Mouse (Mus musculus) megakaryocyte, embryonic 14.5 days (primary cell): ENCODE data around the gene Cks2. TPM values are rescaled to one million over a fixed set of nuclear protein-coding genes. Genes with fewer than 3 reads are reported as not detected.
"Not testable (repeated sequence)": the region's sequence is repeated elsewhere in the genome, so short reads cannot be mapped to it uniquely, and the experiment has no call there.

Experiments used
- H3K27me3 ChIP-seq: replicated peaks from 2 replicates; pipeline ENCODE3; 2012; ENCODE audit warnings: inconsistent platforms
- H3K36me3 ChIP-seq: replicated peaks from 2 replicates; pipeline ENCODE3; 2012; ENCODE audit warnings: low read length, inconsistent platforms, mixed read lengths
- H3K4me1 ChIP-seq: 2 replicates; pipeline ENCODE4 v1.6.1; 2012; ENCODE audit warnings: inconsistent platforms
- H3K4me3 ChIP-seq: replicated peaks from 2 replicates; pipeline ENCODE3; 2012; ENCODE audit warnings: moderate library complexity, mild to moderate bottlenecking, inconsistent platforms
- H3K9me3 ChIP-seq: 2 replicates; pipeline ENCODE4 v1.6.1; 2012; ENCODE audit warnings: inconsistent platforms
- FLI1 ChIP-seq: IDR thresholded peaks from 2 replicates; pipeline ENCODE4 v1.6.1; 2012; ENCODE audit warnings: low read length, inconsistent platforms, mixed read lengths
- GATA1 ChIP-seq: IDR thresholded peaks from 3 replicates; pipeline ENCODE4 v1.6.1; 2012; ENCODE audit warnings: mixed read lengths, low read length, inconsistent platforms, borderline replicate concordance
- polyA plus RNA-seq: library from polyadenylated mRNA; stranded (reverse); fragments of >175 nt; gene quantifications from 2 replicates; pipeline ENCODE4 v1.2.3, GENCODE M21; 2012; ENCODE audit warnings: low replicate concordance; ENCODE audit not compliant: insufficient read depth

Cks2 gene
- polyA plus RNA-seq, 1 experiment = 117 TPM

- peaks cover 42% of the 10 kb centered on the region for H3K4me1 ChIP-seq
- peaks cover 80% of the 10 kb centered on the region for H3K36me3 ChIP-seq
- TF ChIP-seq GATA1 (no peak), FLI1 (no peak)
- no peaks in the 10 kb centered on the region for H3K27me3 ChIP-seq
- H3K9me3 ChIP-seq = no peaks in the 10 kb centered on the region
- peak overlapping the region; percentile 47 for H3K4me3 ChIP-seq
Observed at GRCm38 (mm10) chr13:51653159-51653558, 8.1 kb downstream of the Cks2 start.

DNA sequence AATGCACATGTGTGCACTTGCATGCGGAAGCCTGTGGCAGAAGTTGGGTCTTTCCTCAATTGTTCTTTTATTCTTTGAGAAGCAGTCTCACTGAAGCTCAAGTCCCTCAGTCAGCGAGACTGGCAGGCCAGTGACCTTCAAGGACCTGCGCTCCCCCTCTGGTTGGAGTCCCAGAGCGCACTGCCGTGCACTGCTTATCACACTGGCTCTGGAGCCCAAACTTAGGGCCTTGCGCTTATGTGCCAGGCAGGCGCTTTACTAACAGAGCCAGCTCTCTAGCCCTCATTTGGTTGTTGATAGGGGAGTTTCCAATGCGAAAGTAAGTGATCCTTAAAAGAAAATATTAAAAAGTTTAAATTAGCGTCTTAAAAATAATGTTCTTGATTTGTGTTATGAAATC lies 8.9 kb downstream of the Cks2 start:
- no peak for TF ChIP-seq FLI1
- TF ChIP-seq GATA1 = no peak
- Histone ChIP-seq H3K27me3 (no peaks in the 10 kb centered on the region), H3K4me3 (no peak overlapping the region), H3K4me1 (peaks cover 34% of the 10 kb centered on the region), H3K36me3 (peaks cover 82% of the 10 kb centered on the region), H3K9me3 (no peaks in the 10 kb centered on the region)

GRCm38 (mm10) chr13:51656516-51657235 lies 11.6 kb downstream of the Cks2 start:
- Histone ChIP-seq H3K4me3 (no peak overlapping the region), H3K27me3 (no peaks in the 10 kb centered on the region), H3K36me3 (peaks cover 89% of the 10 kb centered on the region)

GRCm38 (mm10) chr13:51658094-51658493 lies 13.1 kb downstream of the Cks2 start:
- Histone ChIP-seq H3K27me3 (no peaks in the 10 kb centered on the region), H3K4me3 (no peak overlapping the region), H3K4me1 (peaks cover 10% of the 10 kb centered on the region), H3K9me3 (no peaks in the 10 kb centered on the region), H3K36me3 (peaks cover 96% of the 10 kb centered on the region)
- no peak for TF ChIP-seq GATA1
- no peak for TF ChIP-seq FLI1

More at GRCm38 (mm10) chr13:51656516-51657235, 11.6 kb downstream of the Cks2 start:
- H3K9me3 ChIP-seq = no peaks in the 10 kb centered on the region
- no peak for TF ChIP-seq GATA1
- no peak for TF ChIP-seq FLI1
- peaks cover 19% of the 10 kb centered on the region for H3K4me1 ChIP-seq

- H3K4me3 ChIP-seq = no peak overlapping the region
- 0 out of 2 replicates have a peak, but pooled peaks cover 2% of the 10 kb centered on the region for H3K4me1 ChIP-seq
- no peaks in the 10 kb centered on the region for H3K27me3 ChIP-seq
- H3K36me3 ChIP-seq = peaks cover 95% of the 10 kb centered on the region
- no peaks in the 10 kb centered on the region for H3K9me3 ChIP-seq
- no peak for TF ChIP-seq FLI1
- TF ChIP-seq GATA1 = no peak
Observed at GRCm38 (mm10) chr13:51659573-51659972, 14.5 kb downstream of the Cks2 start.

DNA sequence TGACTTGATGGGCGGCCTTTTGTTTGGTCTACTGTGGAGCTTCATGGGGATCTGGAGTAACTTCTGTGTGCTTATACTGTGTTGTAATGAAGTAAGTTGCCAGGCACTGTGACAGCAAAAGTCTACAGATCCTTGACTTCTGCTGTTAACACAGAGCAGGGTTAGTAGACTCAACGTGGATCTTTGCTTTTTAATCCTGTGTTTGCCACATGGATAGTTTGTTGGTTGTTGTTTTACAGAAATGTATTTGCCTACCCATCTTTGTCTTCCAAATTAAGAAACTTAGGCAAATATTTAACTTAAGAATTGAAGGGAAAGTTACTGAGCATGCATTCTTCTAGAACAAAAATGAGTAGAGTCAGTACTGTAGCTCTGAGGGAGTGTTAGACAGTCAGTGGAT lies 18.5 kb downstream of the Cks2 start:
- no peak overlapping the region for H3K4me3 ChIP-seq
- H3K9me3 ChIP-seq = no peaks in the 10 kb centered on the region
- no peaks in the 10 kb centered on the region for H3K27me3 ChIP-seq
- TF ChIP-seq FLI1 (no peak), GATA1 (no peak)
- peaks cover 6% of the 10 kb centered on the region for H3K4me1 ChIP-seq
- H3K36me3 ChIP-seq = peaks cover 93% of the 10 kb centered on the region

DNA sequence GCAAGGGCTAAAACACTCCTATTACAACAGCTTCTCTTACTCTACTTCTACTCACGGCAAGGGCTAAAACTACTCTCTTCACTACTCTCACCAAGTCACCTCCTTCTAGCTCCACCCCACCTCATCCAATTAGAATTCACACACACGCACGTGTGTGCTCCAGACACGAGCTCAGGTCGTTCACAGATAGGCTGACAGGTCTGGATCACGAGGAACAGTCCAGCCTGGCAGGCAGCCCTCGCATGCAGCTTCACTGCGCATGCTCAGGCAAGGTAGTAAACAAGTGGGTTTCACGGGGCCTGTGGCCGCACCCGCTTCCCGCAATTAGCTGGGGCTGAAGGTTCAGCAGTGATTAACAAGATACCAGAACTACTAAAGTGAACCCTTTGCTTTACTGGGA lies 23.2 kb downstream of the Cks2 start:
- H3K4me3 ChIP-seq, H3K4me1 ChIP-seq, H3K27me3 ChIP-seq, H3K9me3 ChIP-seq: not testable (repeated sequence)
- H3K36me3 ChIP-seq = peaks cover 86% of the 10 kb centered on the region

GRCm38 (mm10) chr13:51676641-51677040 lies 31.6 kb downstream of the Cks2 start:
- Histone ChIP-seq H3K36me3 (peaks cover 93% of the 10 kb centered on the region), H3K4me1 (peaks cover 51% of the 10 kb centered on the region), H3K27me3 (no peaks in the 10 kb centered on the region), H3K9me3 (no peaks in the 10 kb centered on the region), H3K4me3 (no peak overlapping the region)
- TF ChIP-seq GATA1 = no peak
- no peak for TF ChIP-seq FLI1

DNA sequence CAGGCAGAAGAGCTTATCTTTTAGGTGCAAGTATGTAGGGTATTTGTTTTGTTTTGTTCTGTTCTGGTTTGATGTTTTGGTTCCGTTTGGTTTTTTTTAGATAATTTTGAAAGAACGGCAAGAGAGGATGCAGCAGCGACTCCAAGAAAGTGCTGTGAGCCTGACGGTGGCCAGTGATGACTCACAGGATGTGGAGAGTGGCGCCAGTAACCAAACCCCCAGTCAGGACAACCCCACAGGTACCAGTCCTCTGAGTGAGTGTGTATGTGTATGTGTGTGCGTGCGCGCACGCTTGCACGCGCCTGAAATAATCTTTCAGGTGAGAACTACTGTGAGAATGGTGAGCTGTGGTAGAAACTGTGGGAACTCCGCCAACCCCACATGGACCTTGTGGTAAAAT lies 32.0 kb downstream of the Cks2 start:
- TF ChIP-seq FLI1 (no peak), GATA1 (no peak)

GRCm38 (mm10) chr13:51677630-51678185 lies 32.7 kb downstream of the Cks2 start:
- no peak for TF ChIP-seq FLI1
- no peak for TF ChIP-seq GATA1
- Histone ChIP-seq H3K4me3 (no peak overlapping the region), H3K4me1 (peaks cover 51% of the 10 kb centered on the region), H3K36me3 (peaks cover 100% of the 10 kb centered on the region), H3K27me3 (no peaks in the 10 kb centered on the region), H3K9me3 (no peaks in the 10 kb centered on the region)

More for the DNA sequence above, 32.0 kb downstream of the Cks2 start:
- H3K36me3 ChIP-seq = peaks cover 94% of the 10 kb centered on the region
- no peak overlapping the region for H3K4me3 ChIP-seq
- H3K4me1 ChIP-seq = peaks cover 51% of the 10 kb centered on the region
- no peaks in the 10 kb centered on the region for H3K27me3 ChIP-seq
- H3K9me3 ChIP-seq = no peaks in the 10 kb centered on the region
